Mouse (Mus musculus) erythroblast, embryonic 14.5 days (primary cell): ENCODE measurements around the gene Trank1. TPM values are rescaled to one million over a fixed set of nuclear protein-coding genes. Genes with fewer than 3 reads are reported as not detected.

Experiments
- H3K27me3 ChIP-seq: 2 replicates; pipeline ENCODE4 v1.6.1; 2012; ENCODE audit warnings: inconsistent platforms; ENCODE audit not compliant: control insufficient read depth
- H3K36me3 ChIP-seq: 2 replicates; pipeline ENCODE4 v1.6.1; 2012; ENCODE audit warnings: mild to moderate bottlenecking, inconsistent platforms; ENCODE audit not compliant: control insufficient read depth
- H3K4me1 ChIP-seq: 2 replicates; pipeline ENCODE4 v1.6.1; 2012; ENCODE audit warnings: inconsistent platforms; ENCODE audit not compliant: control insufficient read depth
- H3K4me3 ChIP-seq: replicated peaks from 2 replicates; pipeline ENCODE3; 2012; ENCODE audit warnings: moderate library complexity, mild to moderate bottlenecking, inconsistent platforms
- H3K9me3 ChIP-seq: 2 replicates; pipeline ENCODE4 v1.6.1; 2012; ENCODE audit warnings: low read length, inconsistent platforms, mixed read lengths; ENCODE audit not compliant: control insufficient read depth
- GATA1 ChIP-seq: IDR thresholded peaks from 2 replicates; pipeline ENCODE4 v1.6.1; 2012; ENCODE audit warnings: low read length, inconsistent platforms, mixed read lengths
- TAL1 ChIP-seq: IDR thresholded peaks from 3 replicates; pipeline ENCODE4 v1.6.1; 2012; ENCODE audit warnings: low read length, inconsistent platforms, mixed read lengths
- polyA plus RNA-seq: library from polyadenylated mRNA; stranded (reverse); fragments of >175 nt; gene quantifications from 2 replicates; pipeline ENCODE4 v1.2.3, GENCODE M21; 2012

Gene Trank1
- polyA plus RNA-seq, 1 experiment: not detected

DNA sequence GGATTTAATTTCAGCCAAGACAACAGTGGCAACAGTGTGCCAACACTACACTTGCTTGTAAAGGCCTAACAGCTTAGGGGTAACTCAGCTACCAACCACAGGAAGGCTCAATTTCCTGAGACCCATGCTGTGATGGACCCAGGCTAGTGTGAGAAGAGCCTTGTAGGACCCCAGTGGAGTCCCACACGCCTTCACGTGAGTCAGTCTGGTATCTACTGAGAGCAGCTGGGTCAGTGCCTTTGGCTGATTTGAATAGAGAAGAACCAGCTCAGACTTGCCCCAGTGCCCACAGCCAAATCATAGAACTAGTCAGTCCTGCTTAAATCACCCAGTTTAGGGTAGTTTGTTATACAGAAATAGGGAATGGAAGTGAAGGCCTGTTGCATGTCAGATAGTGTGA lies 86.5 kb downstream of the Trank1 start:
- no peak overlapping the region for H3K4me3 ChIP-seq
- H3K36me3 ChIP-seq: no peaks in the 10 kb centered on the region
- H3K9me3 ChIP-seq: no peaks in the 10 kb centered on the region
- H3K27me3 ChIP-seq: no peaks in the 10 kb centered on the region
- TF ChIP-seq TAL1 (no peak), GATA1 (no peak)
- H3K4me1 ChIP-seq: no peaks in the 10 kb centered on the region

DNA sequence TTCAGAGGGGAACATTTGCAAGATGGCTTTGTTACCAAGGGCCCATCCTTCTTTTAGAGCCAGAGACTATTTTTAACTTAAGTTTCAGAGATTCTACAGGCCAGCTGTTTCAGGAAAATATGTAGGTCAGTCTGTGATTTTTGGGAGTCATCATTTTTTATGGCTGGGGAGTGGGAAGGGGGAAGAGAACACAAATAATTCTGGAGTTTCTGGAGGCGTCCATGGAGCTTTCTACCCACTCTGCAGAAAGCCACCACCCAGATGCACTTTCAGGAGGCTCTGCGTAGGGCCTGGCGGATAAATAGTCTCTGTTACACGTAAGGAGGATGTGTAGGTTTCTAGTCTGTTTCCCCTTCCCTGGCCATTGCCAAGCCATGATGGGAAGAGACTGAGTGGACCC lies 88.5 kb downstream of the Trank1 start:
- H3K4me1 ChIP-seq: no peaks in the 10 kb centered on the region
- H3K9me3 ChIP-seq: no peaks in the 10 kb centered on the region
- TF ChIP-seq TAL1 (no peak), GATA1 (no peak)
- H3K27me3 ChIP-seq: no peaks in the 10 kb centered on the region
- no peak overlapping the region for H3K4me3 ChIP-seq
- no peaks in the 10 kb centered on the region for H3K36me3 ChIP-seq

DNA sequence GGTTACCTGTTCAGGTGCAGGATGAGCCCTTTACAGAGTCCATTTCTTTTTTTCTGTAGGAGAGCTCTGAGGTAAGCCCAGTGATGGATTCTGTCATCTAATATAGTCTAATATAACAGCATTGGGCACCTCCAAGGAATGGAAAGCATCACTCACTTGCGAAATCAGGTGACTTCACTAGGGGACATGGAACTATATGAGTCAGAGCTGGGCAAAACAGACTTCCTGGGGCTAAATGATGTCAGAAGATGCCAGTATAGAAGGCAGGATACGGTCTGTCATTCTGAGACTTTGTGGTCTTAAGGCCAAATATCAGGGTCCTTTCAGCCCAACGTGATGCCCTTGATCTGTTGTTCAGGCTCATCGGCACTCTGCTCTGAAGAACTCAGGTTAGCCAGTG lies 91.6 kb downstream of the Trank1 start:
- Histone ChIP-seq H3K4me1 (no peaks in the 10 kb centered on the region), H3K4me3 (no peak overlapping the region), H3K36me3 (no peaks in the 10 kb centered on the region), H3K9me3 (no peaks in the 10 kb centered on the region), H3K27me3 (no peaks in the 10 kb centered on the region)
- TF ChIP-seq GATA1 (no peak), TAL1 (no peak)

DNA sequence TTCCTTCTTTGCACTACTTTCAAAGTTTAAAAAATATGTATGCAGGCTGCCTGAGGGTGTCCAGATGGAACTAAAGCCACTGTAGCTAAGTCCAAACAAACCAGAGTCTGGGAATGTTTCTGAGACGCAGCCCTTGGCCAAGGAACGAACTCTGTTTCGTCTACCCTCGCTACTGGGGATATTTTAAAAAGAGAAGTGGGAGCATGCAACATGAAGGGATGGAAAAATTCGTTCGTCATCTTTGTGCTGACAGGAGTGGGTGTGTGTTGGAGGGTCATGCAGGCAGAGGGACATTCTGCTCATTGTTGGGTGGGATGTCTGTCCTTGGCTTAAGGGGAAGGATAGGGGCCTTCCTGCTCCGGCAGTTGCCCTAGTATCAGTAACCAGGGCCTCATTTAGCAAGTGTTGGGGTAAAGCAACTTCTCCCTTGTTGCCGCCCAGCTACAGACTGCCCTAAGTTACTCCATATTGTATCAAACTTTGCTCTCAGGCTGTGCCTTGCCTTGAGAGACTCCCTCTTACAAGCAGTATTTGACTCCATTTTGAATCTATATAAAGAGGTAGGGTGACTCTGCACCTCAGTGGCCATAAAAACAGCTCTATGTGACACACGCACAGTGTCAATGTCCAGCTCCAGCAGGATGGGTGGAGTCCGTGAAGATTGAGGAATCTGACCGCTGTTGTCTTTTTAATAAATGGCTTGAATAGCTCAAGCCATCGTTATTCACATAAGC lies 93.0 kb downstream of the Trank1 start:
- Histone ChIP-seq H3K36me3 (no peaks in the 10 kb centered on the region), H3K9me3 (no peaks in the 10 kb centered on the region), H3K4me3 (no peak overlapping the region), H3K27me3 (no peaks in the 10 kb centered on the region), H3K4me1 (no peaks in the 10 kb centered on the region)
- no peak for TF ChIP-seq TAL1
- TF ChIP-seq GATA1: no peak

DNA sequence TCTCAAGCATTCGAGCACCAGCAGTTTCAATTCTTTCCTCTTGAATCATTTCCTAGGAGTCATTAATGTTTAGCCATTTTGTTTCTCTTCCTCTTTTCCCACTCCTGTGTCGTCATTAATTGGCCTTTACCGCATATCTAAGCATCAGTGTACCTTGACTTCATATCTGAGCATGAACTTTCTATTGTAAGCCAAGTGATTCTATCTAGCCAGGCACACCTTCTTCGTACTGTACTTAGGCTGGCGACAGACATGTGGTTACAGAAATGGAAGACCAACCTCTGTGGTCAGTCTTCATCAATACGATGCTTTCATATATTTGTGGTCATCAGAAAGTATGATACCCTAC lies 93.5 kb downstream of the Trank1 start:
- Histone ChIP-seq H3K36me3 (no peaks in the 10 kb centered on the region), H3K9me3 (no peaks in the 10 kb centered on the region), H3K4me1 (no peaks in the 10 kb centered on the region), H3K27me3 (no peaks in the 10 kb centered on the region), H3K4me3 (no peak overlapping the region)
- no peak for TF ChIP-seq TAL1

DNA sequence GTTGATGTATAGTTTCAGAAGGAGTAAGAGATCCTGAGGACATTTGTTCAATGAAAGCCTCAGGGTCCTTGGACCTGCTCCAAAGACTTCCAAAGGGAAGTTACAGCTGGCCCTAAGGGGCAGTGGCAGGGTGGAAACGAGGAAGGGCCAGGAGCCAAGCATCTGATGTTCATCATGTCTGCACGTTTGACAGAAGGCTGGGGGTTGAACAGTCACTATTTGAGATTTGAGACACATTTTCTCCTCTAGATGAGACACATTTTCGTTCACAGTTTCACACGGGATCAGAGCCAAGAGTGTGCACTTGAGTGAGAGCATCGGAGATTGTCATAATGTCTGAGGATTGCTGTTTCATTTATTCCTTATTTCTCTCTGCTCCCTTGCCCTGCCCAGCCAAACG lies 96.5 kb downstream of the Trank1 start:
- Histone ChIP-seq H3K27me3 (no peaks in the 10 kb centered on the region), H3K36me3 (no peaks in the 10 kb centered on the region), H3K4me3 (no peak overlapping the region), H3K9me3 (no peaks in the 10 kb centered on the region), H3K4me1 (no peaks in the 10 kb centered on the region)
- no peak for TF ChIP-seq GATA1
- TF ChIP-seq TAL1: no peak

DNA sequence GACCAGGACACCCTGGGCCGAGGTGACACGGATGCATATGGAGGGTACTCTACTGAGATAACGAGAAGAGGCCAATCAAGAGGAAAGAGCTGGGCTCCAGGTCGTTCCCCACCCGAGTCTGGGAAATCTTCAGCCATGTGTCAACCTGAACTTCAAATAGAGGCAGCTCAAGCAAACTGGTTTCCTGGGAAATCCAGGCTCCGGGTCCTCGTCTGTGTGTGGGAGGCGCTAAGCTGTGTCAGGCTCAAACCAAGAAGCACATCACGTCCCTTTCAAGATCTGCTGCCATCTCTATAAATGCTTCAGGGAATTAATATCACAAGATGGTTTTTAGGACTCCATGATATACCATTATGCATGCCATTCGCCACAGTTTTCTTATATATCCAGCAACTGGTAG lies 96.9 kb downstream of the Trank1 start:
- Histone ChIP-seq H3K27me3 (no peaks in the 10 kb centered on the region), H3K4me1 (no peaks in the 10 kb centered on the region), H3K4me3 (no peak overlapping the region), H3K9me3 (no peaks in the 10 kb centered on the region), H3K36me3 (no peaks in the 10 kb centered on the region)
- TF ChIP-seq GATA1: no peak
- no peak for TF ChIP-seq TAL1

DNA sequence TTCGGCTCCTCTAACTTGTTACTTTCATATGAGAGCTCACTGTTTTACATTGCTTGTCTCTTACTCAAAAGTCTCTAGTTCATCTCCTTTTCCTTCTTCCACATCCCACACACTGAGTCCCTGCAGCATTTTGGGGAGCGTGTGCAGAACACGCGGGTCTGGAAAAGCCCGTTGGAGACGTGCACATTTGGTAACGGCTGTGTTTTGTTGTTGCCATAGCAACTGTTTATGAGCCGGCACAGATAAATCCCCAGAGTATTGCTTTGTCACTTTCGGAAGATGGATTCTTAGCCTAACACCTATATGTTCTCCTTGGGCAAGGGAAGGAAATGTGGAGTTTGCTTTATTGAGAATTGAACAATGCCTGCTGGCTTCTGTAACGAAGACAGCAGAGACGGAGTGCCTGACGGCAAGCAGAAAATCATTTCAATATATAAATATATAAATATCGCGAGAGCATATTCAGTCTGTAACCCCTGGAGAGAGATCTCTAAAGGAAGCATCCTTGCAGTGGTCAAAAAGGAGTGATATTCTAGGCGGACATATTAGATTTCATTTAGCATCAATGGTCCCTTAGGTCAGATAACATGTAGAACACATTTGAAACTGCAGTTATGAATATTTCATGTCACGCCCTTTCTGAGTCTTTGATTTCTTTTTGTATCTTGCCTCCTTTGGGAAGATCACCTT lies 101.1 kb downstream of the Trank1 start:
- no peak for TF ChIP-seq GATA1
- TF ChIP-seq TAL1: no peak
- H3K4me1 ChIP-seq: no peaks in the 10 kb centered on the region
- H3K36me3 ChIP-seq: no peaks in the 10 kb centered on the region
- no peak overlapping the region for H3K4me3 ChIP-seq
- no peaks in the 10 kb centered on the region for H3K9me3 ChIP-seq
- H3K27me3 ChIP-seq: no peaks in the 10 kb centered on the region

DNA sequence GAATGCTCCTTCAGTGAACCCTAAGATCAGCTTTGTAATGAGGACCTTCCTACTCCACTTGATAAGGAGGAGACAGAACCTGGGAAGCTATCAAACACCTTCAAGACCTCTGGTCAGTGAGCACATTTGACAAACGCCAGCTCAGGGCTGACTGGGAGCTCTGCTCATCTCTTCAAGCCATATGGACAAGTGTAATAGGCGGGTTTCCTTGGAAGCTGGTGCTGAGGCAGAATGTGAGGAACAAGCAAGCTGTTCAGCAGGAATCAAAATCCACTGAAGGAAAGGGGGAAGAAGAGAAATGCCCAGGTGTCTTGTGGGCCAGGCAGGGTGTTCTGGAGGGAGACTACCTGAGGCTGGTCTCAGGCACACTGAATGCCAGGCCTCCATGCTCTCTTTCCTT lies 110.3 kb downstream of the Trank1 start:
- H3K9me3 ChIP-seq: no peaks in the 10 kb centered on the region
- H3K4me1 ChIP-seq: no peaks in the 10 kb centered on the region
- H3K27me3 ChIP-seq: no peaks in the 10 kb centered on the region
- no peak overlapping the region for H3K4me3 ChIP-seq
- no peaks in the 10 kb centered on the region for H3K36me3 ChIP-seq
- no peak for TF ChIP-seq GATA1
- TF ChIP-seq TAL1: no peak

DNA sequence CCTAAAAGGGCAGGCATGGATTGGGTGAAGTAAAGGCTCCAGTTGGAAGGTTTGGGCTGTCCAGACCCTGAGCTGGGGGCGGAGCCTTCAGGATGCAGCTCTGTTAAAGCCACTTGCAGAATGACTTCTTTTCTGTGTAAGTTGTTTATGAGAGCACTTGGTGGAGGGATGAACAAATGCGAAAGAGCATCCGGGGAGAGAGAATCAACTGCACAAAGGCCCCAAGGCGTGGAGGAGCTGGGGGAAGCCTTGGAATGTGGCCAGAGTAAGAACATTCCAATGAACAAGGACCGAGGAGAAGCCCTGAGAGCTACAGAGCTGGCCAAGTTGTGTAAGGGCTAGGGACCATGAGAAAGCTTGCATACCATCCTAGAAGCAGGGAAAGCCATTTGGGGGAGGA lies 111.0 kb downstream of the Trank1 start:
- TF ChIP-seq GATA1 (no peak), TAL1 (no peak)
- no peaks in the 10 kb centered on the region for H3K27me3 ChIP-seq
- no peak overlapping the region for H3K4me3 ChIP-seq

More for the DNA sequence above, 111.0 kb downstream of the Trank1 start:
- Histone ChIP-seq H3K9me3 (no peaks in the 10 kb centered on the region), H3K4me1 (no peaks in the 10 kb centered on the region), H3K36me3 (no peaks in the 10 kb centered on the region)
